Mouse (Mus musculus): ENCODE measurements around the gene Crlf2.

DNA sequence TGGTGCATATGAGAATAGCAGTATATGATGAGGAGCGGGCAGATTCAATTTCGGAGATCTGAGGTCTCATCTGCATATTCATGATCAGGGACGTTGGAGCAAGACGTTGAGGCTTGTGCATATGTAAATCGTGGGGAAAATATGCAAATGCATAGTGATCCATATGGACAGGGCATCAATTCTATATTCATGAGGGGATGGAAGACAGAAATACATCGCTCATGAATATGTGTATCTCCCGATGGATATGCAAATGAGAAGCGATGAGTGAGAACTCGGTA, 730 bp downstream of the Crlf2 start:
- TF ChIP-seq CTCF (IDR thresholded peaks at IDR 0.05; ENCODE audit: low read depth, low read length) (no peak), GATA1 (IDR thresholded peaks at IDR 0.05; ENCODE audit: borderline replicate concordance, low read length) (no peak), POLR2AphosphoS5 (IDR thresholded peaks at IDR 0.05; ENCODE audit: insufficient replicate concordance, low read depth, low read length) (no peak), TAL1 (conservative IDR thresholded peaks at IDR 0.05; ENCODE audit: low read depth, low read length) (no peak), GATA2 (IDR thresholded peaks at IDR 0.05; ENCODE audit: borderline replicate concordance, low read depth, low read length) (no peak)

Measured in G1E (cell line).